Mouse (Mus musculus) MEL-GATA-1-ER (cell line): ENCODE data around the gene Lrrfip1.

ENCODE experiments used
- DNase-seq: peaks from one replicate; pipeline ENCODE4 v3.0.0-alpha.2; 2012; ENCODE audit warnings: low read depth; ENCODE audit errors: extremely low read depth

Gene Lrrfip1

DNA sequence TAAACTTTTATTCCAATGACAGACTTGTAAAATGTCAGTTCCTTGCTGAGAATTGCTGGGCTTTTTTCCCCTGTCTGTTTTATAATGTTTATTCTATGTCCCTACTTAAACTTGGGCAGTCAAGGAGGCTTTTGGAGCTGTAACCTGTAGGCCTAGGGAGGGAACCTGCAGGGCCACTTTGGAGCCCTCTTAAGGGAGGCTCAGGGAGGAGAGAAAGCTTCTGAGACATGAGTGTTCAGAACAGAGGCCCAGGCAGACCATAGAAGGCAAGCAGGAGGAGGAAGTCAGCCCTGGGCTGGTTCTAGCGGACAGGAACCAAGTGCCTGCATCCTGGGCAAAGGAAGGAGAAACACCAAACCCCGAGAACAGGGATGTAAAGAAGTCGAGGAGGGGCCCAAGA, 56.3 kb downstream of the Lrrfip1 start:
- DNase-seq = no peak

DNA sequence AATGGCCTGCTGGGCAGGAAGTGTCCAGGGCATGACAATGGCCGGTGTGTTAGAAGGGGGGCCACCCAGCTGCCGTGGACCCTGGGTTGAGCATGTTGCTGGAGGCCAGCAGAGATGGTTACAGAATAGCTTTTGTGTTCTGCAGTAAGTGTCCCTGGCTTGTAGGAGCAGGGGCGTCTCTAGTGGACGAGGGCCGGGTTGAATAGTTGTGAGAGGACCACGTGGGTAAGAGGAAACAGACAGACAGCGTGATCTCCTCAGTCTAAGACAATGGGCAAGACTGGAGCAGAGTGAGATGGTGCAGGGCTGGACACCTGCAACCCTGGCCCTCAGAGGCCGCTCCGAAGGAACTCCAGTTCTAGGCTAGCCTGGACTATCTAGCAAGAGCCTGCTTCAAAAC, 57.2 kb downstream of the Lrrfip1 start:
- no peak for DNase-seq

DNA sequence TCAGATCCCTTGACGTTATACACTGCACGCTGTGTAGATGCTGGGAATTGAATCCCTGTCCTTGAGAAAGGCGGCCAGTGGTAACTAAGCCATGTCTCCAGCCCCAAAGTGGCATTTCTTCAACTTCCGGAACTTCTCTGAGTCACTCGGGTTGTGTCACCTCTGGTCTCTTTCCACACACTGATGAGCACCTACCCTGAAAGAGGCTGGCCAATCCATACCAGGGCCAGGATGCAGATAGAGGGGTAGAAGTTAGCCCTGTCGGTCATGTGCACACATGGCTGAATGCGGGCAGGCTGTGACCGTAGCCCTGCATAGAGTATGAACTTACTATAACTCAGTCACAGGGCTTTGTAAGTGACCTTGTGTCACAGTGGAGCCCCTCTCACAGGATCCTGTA, 57.9 kb downstream of the Lrrfip1 start:
- no peak for DNase-seq

DNA sequence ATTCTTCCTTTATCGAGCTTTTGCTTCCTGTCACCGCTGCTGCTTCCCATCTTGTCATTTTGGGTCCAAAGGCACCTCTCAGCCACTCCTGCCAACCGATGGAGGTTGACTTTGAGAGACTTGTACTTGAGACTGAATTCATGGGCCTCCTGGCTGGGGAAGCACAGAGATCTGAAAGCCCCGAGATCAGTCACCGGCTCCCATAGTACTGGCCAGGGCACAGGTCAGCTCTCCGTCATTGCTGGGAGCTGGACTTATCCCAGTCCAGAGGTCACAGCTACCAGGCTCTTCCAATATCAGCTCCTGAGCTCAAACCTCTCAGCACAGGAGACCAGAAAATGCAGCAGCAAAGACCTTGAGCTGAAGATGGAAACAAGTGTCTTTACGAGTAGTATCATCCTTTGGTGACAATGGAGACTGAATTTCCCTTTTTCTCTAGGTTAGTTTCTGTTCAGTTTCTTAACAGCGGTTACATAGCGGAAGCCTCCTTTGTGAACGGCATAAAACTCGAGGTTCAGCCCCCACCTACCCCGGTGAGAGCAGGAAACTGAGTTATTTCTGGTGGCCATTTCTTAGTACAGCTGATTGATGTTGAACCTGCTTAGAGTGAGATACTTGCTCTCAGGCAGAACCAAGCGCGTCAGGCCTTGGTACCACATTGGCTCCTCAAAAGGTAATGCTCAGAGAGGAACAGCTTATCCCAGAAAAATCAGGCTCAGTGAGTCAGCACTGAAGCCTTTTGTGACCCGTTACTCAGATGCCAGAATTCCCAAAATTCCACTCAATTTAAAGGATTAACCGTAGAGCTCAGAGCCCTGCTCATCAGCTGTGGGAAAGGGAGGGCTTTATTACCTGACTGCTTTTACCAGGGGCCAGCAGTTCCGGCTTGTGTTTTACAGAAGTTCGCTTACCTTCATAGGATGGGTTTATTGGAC, 59.0 kb downstream of the Lrrfip1 start:
- no peak for DNase-seq

DNA sequence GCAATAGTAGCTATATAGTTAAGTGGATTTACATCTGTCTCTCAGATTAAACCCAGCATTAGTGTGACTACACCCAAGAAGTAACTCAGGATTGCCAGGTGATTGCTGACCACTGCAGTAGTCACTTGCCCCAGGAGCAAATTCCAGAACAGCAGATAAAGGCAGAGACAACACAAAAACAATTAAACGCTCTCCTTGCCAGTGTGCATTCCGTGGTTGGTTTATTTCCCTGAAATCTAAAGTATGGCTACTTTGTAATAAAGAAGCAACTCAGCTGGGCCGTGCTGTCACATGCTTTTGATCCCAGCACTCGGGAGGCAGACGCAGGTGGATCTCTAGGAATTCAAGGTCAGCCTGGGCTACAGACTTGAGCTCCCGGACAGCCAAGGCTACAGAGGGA, 59.7 kb downstream of the Lrrfip1 start:
- DNase-seq = no peak

DNA sequence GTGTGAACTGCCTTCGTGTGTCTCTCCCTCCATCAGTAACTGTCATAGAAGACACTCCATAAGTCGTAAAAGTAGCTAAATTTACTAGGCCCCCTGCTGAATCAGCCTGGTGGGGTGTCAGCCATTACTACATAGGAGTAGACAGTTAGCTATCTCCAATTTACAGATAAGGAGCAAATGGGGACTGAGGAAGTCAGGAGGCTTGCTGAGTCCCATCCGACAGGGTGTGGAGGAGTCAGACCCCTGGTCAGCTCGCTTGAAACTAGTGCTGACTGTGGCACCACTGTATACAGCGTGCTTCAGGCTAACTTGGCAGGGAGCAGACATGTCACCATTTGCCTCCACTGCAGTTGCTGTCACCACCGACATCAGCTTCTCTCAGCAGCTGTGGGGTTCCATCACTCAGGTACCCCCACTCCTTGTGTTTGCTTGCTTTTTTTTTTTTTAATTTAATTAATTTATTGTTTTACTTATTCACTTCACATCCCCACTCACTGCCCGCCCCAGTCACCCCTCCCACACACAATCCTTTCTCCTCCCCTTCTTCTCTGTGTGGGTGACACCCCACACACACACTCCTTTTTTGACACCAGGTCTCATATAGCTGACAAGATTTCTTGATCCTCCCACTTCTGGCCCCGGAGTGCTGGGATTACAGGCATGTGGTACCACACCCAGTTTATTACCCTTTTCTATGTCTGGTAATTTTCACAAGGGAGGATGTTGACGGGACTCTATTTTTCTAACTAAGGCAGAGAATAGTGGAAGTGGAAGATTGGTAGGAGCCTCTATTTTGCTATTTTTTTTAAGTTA, 61.5 kb downstream of the Lrrfip1 start:
- DNase-seq = no peak

DNA sequence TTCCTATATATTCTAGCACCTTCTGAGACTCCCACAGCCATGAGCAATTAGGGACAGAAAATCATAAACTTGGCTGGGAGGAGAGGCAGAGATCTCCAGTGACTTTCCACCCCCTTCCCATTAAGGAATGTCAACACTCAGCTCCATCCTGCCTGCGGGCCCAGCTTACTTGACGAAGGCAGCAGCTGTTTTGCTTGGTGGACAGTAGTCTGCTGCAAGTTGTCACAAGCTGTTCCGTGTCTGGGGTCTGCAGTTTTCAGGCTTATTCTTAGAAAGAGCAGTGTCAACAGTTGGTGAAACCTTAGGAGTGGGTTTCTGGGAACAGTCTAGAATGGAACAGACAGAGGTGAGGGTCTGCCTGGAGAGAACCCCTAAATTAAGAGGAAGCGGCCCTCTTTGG, 62.6 kb downstream of the Lrrfip1 start:
- DNase-seq = no peak

DNA sequence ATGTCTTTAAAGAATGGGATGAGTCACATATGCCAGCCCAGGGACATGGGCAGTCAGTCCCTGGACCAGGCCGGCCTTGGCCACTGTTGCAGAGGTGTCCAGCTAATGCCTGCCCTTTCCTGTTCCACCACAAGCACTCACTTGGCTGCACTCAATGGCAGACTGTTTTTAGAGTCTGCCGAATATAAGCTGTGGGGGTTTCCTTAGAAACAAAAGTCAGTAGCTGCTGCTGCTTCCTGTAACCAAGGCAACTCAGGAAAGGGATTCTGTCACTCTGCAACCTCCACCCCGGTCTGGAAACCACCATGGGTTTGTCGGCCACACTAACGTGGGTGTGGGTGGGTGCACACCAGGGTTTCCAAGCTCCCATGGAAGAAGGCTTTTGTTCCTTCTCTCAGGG, 63.8 kb downstream of the Lrrfip1 start:
- no peak for DNase-seq

DNA sequence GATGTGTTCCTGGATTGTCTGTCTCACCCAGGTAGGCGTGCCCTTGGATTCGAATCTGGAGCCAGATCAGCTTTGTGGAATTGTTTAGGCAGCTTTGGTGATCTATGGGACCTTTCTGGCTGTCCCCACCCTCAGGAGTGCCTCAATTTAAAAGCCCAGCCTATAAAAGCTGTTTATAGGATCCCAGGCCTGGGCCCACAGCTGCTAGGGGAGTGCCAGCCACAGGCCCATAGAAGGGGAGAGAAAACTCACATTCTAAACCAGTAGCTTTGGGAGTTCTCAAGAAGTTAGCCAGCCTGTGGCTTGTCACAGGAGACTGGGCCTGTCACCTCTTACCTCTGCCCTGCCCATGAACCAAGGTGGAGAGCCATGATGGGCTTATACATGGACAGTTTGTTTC, 65.5 kb downstream of the Lrrfip1 start:
- no peak for DNase-seq

DNA sequence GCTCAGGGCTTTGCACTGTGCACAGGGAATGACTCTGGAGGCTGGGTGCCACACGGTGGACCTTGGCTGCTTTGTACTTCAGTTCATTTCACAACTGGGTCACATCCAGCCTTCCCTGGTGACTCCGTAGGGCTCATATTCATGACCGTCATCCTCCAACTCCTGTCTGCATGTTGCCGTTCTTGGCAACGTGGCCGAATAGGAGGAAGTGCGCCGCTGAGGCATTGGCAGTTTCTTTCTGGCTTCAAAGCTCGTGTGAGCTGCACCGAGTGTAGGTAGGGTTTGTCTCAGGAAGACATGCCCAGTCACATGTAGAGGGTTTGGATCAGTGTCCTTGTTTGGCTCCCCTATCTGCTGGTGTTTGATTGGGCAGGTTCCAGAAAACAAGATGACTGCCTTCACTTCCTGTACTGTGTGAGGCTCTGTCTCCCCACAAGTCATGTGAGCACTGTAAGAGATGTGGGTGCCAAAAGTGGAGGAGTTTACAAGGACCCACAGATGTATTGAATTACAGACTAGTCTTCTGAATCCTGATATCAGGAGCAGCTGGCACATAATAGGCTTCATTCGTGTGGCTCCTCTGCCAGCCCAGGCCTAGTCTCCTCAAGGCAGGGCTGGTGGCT, 66.5 kb downstream of the Lrrfip1 start:
- DNase-seq = no peak

DNA sequence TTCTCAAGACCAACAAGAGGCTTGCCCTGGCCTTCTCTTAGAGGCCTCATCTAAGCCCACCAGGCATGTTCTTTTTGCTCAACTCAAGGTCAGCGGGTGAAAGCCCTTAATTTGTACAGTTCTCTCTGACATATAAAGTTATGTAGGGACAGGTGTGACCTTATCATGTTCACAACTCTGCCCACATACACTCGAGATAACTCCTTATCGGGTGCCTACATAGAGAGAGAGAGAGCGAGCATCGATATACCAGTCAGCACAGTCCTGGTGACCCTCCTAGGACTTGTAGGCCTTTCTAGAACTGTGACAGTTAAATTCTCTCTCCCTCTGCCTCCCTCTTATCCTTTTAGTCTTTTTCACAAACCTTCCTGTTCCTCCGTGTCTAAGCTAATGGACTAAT, 67.5 kb downstream of the Lrrfip1 start:
- no peak for DNase-seq

DNA sequence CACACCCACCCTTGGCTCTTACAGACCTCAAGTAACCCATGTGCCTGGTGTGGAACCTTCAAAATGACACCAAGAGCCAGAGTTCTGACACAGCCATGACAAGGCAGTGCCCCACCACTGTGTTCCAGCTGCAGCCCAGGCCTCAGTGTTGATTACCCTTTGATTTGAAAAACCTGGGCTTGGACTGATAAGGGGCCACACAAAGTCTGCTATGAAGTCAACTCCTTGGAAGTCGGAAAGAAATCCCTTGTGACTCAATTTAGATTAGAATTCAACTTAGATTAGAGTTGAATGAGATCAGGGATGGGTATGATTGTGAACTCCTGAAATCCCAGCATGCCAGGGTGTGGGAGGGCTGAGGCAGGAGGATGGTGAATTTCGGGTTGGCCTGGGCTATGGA, 68.1 kb downstream of the Lrrfip1 start:
- no peak for DNase-seq

DNA sequence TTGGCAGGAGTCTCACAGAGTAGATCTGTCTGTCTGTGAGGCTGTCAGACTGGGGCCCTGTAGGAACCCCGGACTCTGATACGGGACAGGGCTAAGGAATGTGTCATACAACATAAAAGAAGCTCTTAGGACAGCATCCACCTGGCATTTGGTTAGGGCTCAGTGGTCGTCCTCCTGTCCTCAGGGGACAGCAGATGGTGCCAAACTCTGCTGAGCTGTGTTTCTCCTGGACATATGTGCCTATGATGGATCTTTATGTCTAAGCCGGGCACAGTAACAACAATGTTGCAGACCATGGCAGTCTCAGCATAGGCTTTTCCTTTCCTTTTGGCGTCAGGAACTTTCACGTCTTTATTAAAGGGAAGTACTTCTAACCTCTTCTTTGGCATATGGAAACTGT, 69.2 kb downstream of the Lrrfip1 start:
- DNase-seq = no peak

DNA sequence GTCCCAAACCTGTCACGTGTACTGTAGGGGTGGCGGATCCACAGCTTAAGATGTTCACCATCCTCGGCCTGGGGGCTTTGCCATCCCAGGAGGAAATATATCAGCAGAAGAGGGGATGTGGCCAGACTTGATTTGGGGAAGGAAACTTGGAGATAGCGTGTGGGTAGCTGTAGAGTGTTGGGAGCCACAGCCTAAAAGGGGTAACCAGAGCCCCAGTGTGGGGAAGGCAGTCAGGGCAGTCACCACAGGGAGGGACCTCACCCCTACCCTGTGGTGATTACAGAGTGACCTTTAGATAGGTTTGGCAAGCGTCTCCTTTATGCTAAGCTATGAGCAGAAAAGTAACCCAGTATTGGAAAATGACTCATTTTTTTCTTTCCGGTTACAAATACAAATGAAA, 71.0 kb downstream of the Lrrfip1 start:
- no peak for DNase-seq

DNA sequence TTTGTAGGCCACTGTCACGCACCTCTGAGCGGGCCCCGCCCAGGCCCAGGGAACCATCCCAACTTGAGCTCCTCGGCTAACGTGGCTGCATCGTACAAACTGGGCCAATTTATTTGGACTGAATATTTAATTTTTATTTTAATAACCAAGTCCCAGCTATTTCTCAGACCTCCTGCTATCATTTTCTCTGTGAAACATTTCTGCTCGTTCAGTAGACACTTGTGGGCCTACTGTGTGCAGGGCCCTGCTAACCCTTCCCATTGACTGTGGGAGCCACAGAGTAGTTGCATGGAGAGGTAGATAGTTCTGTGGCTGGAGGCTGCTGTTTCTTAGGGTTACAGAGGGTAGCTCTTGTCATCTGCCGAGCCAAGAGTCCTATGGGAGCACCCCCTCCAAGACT, 72.0 kb downstream of the Lrrfip1 start:
- DNase-seq = no peak

DNA sequence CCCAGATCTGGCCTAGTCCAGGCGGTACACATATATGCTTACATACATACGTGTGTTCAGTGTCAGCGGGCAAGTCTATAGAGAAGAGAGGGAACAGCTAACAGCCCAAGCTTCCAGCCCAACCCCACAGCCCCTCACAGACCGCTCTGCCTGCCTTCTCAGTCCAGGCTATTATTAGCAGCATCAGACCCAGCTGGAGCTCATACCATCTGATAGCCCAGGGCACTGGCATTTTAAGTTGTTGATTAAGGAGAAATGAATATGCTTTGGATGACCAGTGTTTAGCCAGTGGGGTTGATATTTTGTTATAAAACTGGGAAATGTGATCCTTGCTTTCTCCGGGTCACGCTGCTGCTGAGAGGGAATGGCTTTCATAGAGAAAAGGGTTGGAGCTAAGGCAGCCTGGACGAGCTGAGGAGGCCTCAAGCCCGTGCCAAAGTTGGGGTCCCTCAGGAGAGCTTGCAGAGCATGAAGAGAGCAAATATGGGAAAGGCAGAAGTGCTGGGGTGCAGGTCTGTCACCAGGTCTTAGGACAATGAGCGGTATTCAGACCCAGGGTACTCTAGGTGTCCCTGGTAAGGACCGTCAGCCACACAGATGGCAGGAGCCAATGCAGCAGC, 73.2 kb downstream of the Lrrfip1 start:
- no peak for DNase-seq

DNA sequence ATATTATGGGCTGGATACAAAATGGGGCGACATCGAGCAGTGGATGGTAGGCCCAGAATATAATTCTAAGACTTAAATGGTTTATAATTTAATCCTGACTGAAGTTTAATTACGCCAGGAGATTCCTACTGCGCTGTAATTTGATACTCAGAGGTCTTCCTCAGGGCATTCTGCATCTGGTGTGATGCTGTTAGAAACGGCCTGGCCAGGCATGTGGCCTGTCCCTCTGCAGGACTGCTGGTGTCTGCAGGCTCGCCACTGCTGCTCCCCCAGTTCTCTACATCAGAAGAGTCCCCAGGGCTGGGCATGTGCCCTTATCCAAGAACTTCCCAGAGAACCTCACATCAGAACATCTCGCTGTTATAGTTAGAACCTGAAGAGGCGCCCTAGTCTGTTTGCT, 78.4 kb downstream of the Lrrfip1 start:
- no peak for DNase-seq

DNA sequence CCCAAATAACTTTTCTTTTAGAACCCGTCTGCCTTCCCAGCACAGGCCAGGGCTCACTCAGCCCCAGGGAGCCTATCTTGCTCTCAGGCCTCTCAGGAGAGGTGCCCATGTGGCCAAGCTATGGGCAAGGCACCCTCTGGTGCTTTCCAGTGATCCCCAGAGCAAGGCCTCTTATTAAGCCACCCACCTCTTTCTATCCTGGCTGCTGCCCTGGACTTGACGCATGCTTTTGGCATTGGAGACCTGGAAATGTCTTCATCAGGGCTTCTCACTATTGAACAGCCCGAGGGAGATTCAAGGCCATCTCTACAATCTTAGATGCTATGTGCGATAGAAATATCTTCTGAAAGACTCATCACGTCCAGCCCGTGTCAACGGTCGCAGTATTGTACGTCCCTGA, 78.9 kb downstream of the Lrrfip1 start:
- no peak for DNase-seq

DNA sequence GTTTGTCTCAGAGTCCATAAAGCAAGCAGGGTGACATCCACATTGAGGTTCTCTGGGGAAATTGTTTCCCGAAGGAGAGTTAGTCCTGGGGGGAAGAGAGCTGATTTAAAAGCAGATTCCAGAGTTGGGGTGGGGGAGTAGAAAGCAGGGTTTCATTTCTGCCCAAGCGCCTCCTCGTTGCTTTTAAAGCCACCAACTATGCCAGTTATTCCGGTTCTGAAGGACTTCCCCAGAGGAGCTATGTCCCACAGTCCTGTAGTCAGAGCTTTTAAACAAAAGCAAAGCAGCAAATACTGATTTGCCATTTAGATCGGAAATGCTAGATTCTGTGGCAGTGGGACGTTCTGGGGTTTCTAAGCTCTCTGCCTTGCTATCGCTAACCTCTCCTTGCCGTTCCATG, 79.4 kb downstream of the Lrrfip1 start:
- no peak for DNase-seq

DNA sequence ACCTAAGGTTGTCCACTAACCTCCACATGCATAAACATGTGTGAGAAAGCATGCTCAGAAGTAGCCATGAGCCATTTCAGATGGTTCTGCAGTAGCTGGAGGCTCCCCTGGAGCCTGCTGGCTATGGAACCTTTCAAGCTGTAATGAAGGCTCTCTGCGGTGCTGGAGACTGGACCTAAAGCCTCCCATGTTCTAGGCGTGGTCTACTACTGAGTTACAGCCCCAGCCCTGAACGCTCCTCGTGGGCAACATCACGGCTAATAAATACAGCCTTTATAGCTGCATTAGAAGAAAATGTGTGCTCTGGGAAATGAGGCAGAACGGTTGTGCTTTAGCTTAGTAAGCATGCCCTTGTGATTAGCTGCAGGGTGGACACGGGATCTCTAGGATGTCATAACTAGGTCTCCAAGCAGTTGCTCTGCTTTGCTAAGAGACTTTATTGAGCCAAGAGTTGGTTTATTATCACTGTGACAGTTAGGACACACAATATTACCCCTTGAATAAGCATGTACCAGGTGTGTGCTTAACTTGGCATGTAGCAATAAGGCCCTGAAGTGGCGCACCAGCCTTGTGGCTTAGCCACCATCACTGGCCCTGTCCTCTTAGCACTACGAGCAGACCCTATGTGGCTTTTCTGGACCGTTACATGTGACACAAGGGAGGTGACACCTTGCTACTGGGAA, 81.3 kb downstream of the Lrrfip1 start:
- DNase-seq = no peak

DNA sequence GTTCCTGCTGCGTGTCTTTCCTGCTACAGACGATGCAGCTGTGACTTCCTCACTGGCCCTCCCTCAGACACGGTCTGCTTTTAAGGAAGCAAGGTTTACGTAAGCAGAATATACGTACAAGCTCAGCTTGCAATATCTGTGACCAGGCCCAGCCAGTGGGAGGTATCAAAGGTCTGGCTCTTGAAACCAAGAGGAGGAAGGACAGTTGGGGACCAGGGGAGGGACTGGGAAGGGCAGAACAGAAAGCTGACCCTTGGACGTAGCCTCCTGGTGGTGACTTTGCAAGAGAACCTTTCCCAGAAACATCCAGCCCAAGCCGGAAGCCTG, 81.8 kb downstream of the Lrrfip1 start:
- DNase-seq = no peak
